Mouse (Mus musculus) 3T3-L1 (cell line): ENCODE measurements at regions not wholly inside any gene's neighbourhood (a gene's known extent, or its start where the extent isn't known, plus 50 kb on each side); places are given as distances from the start of the nearest gene placed in this dataset.

Experiments
- DNase-seq: peaks from one replicate; pipeline ENCODE4 v3.0.0-alpha.2; 2015; ENCODE audit warnings: low read depth, low spot score

DNA sequence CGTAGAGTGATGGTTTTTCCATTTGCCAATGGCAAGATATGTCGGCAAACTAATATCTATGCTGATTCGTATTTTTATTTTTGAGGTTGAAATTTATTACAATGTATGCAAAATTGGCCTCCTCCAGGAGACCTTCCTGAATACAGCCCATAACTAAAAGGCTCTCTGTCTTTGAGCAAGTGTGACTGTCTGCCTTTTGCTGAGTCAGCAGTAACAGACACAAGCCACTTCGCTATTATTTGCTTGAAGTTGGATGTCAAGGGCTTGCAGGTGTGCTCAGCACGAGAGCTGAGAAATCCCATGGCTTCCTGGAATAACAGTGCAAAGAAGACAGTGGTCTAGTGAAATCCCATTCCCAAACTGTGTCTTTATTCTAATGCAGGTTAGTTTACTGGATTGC, 56.9 kb downstream of the Dmrt2 start:
- no peak for DNase-seq

- no peak for DNase-seq
Measured at GRCm38 (mm10) chr19:25729633-25730032, 57.4 kb downstream of the Dmrt2 start.

- DNase-seq: no peak
Measured at GRCm38 (mm10) chr19:25778455-25778854, 106.2 kb downstream of the Dmrt2 start.

- no peak for DNase-seq
Measured at GRCm38 (mm10) chr19:25779356-25779755, 107.1 kb downstream of the Dmrt2 start.

DNA sequence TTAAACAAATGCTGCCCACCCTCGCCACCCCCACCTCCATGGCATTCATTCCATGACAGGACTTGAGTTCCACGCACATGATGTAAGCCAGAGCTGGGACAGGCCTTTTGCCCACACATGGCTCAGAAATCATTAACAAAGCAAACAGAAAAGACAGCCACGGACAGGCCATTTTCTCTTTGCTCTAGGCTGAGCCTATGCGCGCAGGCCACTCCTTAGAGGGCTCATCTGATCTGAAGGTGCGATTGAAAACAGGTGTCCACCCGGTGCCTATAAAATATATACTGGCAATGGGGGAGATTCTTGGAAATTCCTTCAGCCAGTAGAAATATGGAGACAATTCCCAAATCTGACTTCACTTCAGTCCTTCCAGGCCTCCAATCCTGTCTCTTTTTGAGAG, 109.1 kb downstream of the Dmrt2 start:
- no peak for DNase-seq

GRCm38 (mm10) chr19:25802692-25803091, 130.5 kb downstream of the Dmrt2 start:
- DNase-seq: no peak

DNA sequence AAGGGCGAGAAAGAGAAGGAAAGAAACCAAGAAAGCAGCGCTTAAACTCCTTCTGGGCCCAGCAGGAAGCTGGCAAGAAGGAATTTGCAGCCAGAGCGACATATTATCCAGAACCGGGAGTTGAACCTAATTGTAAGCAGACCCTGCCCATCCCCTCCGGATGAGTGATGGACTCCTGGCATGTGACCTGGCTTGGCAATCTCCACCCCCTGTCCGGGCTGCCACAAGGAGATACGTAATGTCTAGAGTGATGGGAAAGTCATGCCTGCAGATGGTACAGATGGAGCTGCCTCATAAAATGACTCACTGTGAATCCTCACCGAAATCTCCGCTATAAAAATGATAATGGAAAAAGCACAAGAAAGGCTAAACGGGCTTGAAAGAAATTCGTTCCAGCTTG, 133.1 kb downstream of the Dmrt2 start:
- DNase-seq: no peak

- DNase-seq: no peak
Measured at GRCm38 (mm10) chr19:25813651-25814050, 141.4 kb downstream of the Dmrt2 start.

- no peak for DNase-seq
Measured at GRCm38 (mm10) chr19:25845158-25845557, 172.9 kb downstream of the Dmrt2 start.

- no peak for DNase-seq
Measured at GRCm38 (mm10) chr19:25856344-25856743, 184.1 kb downstream of the Dmrt2 start.

DNA sequence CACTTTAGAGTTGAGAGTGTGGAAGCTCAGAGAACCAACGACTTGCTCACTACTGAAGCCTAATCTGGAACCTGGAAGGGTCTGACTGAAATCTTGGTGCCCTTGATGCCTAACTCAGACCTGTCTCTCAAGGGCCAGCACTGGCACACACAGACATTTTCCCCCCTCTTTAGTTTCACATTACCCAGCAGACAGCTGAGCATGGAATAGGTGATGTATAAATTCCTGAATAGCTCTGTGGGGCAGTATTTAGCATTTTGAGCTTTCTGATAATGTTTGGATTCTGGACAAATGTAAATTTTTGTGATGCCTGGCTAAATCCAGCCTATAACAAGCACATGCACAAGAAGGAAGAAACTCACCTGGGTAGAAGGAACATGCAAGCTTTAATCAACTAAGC, 191.1 kb downstream of the Dmrt2 start:
- DNase-seq: no peak

GRCm38 (mm10) chr19:25906721-25907120, 234.5 kb downstream of the Dmrt2 start:
- no peak for DNase-seq

DNA sequence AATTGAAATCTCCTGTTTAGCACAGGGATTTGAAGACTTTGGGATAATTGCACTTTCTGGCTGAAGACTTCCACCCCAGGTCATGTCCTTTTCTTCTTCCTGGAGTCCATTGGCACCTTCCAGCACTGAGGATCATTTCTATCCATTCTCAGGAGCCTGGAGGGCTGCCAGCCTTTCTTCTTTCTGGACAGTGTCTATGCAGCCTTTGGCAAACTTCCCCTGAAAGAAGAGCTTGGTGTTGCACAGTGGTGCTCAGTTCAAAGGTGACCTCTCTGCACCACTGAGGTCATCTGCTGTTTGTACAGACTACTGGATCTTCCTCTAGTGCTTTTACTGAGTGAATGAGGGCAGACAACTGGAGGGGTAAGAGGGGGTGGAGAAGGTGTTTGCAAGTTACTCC, 249.8 kb downstream of the Dmrt2 start:
- DNase-seq: no peak

DNA sequence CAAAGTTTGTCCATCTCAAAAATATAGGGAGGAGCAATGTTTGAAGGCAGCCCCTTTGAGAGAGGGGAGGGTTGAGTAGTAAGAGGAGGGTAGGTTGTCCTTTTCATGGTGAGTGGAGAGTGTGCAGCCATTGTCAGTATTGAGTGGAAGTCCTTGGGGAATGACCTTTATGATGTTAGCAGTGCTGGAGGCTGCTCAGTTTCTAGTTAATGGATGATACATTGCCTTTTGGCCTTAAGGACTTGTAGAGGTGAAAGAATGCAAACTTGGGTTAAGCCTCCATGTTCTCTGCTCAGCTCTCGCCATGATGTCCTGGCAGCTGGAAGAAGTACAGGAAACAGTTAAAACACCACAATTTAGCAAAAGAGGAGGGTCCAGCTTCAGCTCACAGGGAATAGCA, 250.6 kb downstream of the Dmrt2 start:
- DNase-seq: no peak

- no peak for DNase-seq
Measured at GRCm38 (mm10) chr19:25923727-25924384, 251.6 kb downstream of the Dmrt2 start.

DNA sequence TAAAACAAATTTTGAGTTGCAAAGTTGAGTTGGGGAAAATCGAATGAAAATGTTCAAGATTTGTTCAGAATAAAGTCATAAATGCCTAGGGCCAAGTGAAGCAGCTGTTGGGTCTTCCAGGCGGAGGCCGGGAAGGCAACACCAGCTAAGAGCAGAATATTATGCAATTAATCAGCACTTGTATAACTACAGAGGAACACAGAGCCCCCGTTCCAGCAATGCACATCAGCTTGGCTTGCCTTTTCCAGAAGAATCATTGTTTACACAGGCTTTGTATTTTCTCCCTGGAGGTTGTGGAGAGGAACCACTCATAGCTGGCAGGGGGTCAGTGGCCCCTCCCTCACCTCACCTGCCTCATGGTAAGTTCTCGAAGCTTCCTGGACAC, 252.2 kb downstream of the Dmrt2 start:
- DNase-seq: no peak

DNA sequence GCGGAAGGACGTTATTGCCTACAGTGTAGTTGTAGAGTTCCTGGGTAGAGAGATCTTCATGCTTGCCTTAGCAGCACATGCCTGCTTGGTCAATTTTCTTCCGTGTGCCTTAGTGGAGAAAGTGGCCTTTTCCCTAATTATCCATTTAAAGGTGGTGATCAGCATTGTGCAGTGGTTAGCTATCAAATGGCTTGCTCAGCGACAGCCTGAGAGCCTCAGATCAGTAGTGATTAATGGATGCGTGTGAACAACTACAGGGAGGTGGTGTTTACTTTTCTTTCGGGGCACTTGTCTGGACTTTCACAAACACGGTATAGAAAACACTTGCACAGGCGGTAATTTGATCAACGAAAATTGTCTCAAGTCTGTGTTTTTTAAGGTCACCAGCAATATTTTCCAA, 255.0 kb downstream of the Dmrt2 start:
- DNase-seq: no peak

DNA sequence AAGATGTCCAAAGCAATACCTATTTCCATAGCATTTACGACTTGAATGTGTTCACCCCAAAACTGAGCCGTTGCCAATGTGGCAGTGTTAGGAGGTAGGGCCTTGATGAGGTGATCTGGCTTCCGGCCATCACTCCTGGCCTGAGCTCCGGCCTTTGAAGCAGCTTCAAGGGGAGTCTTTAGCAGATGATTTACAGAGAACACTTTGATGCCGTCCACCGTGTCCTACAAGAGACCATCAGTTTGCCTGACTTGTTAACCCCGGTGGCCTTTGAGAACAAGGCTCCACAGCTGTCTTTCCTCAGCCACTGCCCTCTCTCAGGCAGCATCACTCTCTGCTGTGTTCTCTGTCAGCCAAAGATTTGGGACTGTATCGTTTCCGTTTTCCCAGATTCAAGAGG, 265.1 kb downstream of the Dmrt2 start:
- no peak for DNase-seq

DNA sequence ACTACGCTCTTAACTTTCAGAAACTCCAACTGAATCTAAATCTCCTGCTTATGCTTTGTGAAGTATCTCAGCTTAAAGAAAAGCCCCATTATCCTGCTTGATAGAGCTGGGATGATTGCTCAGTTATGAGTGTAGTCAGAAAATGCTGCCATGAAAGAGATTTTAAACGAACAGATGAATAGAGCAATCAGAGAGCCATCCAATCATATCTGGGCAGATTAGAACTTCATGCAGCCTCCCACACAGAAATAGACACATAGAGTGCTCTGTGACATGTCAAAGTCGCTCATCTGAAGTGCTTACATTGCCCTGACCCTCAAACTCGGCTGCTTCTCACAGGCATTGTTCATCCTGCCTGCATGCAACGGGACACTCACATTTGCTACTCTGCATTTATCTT, 299.0 kb downstream of the Dmrt2 start:
- no peak for DNase-seq

DNA sequence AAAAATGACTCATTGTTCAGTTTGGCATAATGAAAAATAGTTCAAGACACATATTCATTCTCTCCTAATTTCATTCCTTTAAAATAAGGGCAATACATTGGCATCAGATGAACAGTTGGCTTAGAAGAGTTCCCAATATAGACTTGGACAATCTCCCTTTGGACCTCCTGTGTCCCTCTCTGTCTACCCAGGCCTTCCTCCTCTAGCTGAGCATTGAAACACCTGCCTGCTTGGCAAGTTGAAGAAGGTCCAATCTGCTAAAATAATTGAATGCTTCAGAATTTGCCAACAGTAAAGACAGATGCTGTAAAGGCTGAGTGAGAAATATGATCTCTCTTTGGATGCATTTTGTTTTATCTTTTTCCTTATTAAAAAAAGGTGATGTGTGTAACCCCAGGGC, 303.0 kb downstream of the Dmrt2 start:
- no peak for DNase-seq

DNA sequence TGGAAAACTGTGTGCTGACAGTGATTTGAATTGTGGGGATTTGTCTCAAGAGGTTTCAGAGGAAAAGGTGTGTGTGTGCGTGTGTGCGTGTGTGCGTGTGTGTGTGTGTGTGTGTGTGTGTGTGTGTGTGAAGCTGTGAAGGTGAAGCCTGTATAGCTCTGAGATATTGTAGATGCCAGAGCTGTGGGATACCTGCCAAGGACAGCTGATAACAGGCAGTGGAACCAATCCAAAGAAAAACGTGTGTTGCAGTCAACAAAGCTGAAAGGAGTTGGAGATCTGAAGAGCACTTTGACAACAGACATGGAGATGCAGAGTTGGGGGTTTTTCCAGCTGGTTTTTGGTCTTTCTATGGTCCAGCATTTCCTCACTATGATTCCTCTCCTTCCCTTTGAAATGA, 308.1 kb downstream of the Dmrt2 start:
- DNase-seq: no peak

DNA sequence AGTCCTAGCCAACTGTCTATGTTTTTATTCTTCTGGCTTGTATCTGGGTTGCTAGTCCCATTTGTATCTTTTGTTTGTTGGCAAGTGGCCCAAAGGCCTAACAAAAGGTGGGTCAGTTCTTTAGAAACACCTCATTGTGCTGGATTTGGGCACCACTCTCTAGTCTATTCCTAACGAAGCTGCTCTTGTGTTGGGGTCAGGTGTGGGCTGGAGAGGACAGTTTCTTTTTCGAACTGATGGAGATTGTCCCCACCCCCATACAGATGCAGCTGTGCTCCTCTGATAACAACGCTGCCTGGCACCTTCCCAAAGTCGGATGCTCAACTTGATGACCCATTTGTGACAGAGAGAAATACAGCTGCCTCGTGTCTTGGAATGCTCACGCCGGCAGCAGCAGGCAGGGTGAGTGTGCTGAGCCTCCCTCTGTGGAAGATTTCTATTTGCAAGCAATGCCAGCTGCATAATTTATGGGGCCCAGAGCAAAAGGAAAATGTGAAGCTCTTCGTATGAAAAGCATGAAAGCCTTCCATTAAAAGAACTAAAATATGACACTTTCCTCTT, 342.5 kb downstream of the Dmrt2 start:
- DNase-seq: no peak

GRCm38 (mm10) chr19:26021141-26021540, 348.9 kb downstream of the Dmrt2 start:
- DNase-seq: no peak

DNA sequence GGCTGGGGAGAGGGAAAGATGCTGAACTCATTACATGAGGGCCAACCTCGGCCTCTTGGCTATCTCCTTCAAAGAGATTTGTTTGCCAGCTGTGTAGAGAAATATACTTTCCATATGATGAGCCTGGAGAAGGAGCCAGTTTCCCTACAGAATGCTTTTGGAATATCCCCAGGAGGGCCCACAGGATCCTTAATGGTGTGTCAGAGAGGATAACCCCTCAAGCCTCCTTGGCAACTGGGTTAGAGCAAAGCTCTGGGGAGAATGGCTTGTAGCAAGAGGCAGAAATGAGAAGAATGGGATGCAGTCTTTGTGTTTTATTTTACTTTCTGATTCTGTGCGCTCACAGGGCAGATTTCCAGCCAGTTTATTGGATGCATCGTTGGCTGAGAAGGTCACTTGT, 353.9 kb downstream of the Dmrt2 start:
- no peak for DNase-seq
